Mouse (Mus musculus) liver, postnatal 0 days (tissue): ENCODE measurements around the gene Ctr9. TPM values are rescaled to one million over a fixed set of nuclear protein-coding genes. Genes with fewer than 3 reads are reported as not detected.
A peak's percentile ranks its signal among the peaks of the same experiment; 100 is the strongest.

Source experiments
- ATAC-seq: fragments of 200-750 bp; cut with Nextera tagmentation; 2 replicates; pipeline ENCODE4 v1.8.0; 2017; ENCODE audit warnings: mild to moderate bottlenecking, moderate library complexity
- DNase-seq: peaks from one replicate; pipeline ENCODE4 v3.0.0-alpha.2; 2016
- H3K27ac ChIP-seq: fragments of 300-500 bp; sonication (generic); 2 replicates; pipeline ENCODE4 v1.5.1; 2014; ENCODE audit warnings: antibody characterized with exemption, moderate library complexity, mild to moderate bottlenecking, low read depth
- H3K27me3 ChIP-seq: fragments of 300-500 bp; sonication (generic); 2 replicates; pipeline ENCODE4 v1.6.1; 2014; ENCODE audit warnings: low read length, control low read depth, mixed read lengths; ENCODE audit not compliant: insufficient read depth
- H3K36me3 ChIP-seq: fragments of 300-500 bp; sonication (generic); replicated peaks from 2 replicates; pipeline ENCODE4 v1.6.1; 2014; ENCODE audit warnings: mild to moderate bottlenecking, control low read depth, low read length, moderate library complexity, mixed read lengths; ENCODE audit not compliant: insufficient read depth
- H3K4me1 ChIP-seq: fragments of 300-500 bp; sonication (generic); 2 replicates; pipeline ENCODE4 v1.6.1; 2014; ENCODE audit warnings: antibody characterized with exemption, mild to moderate bottlenecking, control low read depth; ENCODE audit not compliant: insufficient read depth
- H3K4me2 ChIP-seq: fragments of 300-500 bp; sonication (generic); 2 replicates; pipeline ENCODE4 v1.6.1; 2014; ENCODE audit warnings: low read depth, mild to moderate bottlenecking, low read length, moderate library complexity, mixed read lengths
- H3K4me3 ChIP-seq: fragments of 300-500 bp; sonication (generic); 2 replicates; pipeline ENCODE4 v1.5.1; 2014; ENCODE audit warnings: low read depth, low read length
- H3K9ac ChIP-seq: fragments of 300-500 bp; sonication (generic); replicated peaks from 2 replicates; pipeline ENCODE4 v1.6.1; 2014; ENCODE audit warnings: mild to moderate bottlenecking, moderate library complexity
- H3K9me3 ChIP-seq: fragments of 300-500 bp; sonication (generic); 2 replicates; pipeline ENCODE4 v1.6.1; 2016; ENCODE audit warnings: mild to moderate bottlenecking, control low read depth, low read length, mixed read lengths
- CTCF ChIP-seq: sonication (generic); IDR thresholded peaks from 2 replicates; pipeline ENCODE4 v1.5.1; 2016; ENCODE audit warnings: antibody characterized with exemption, low read depth
- EP300 ChIP-seq: IDR thresholded peaks from 2 replicates; pipeline ENCODE4 v1.6.1; 2016; ENCODE audit warnings: antibody characterized with exemption, low read depth, mild to moderate bottlenecking
- WGBS: fragments of 180-500 bp; shearing (Covaris S2); extraction: QIAGEN DNeasy Blood & Tissue Kit; methylation state at CpG from one replicate; pipeline ENCODE4 v1.1.7; 2014; ENCODE audit not compliant: insufficient replicate concordance; 5-methylcytosine and 5-hydroxymethylcytosine counted together
- polyA plus RNA-seq: library from polyadenylated mRNA; unstranded; fragments of >200 nt; fragmentation: Nextera tagmentation; extraction: Ambion mirVana; gene quantifications from 2 replicates; pipeline ENCODE4 v1.2.1, GENCODE M21; 2015

Gene Ctr9
- polyA plus RNA-seq, 1 experiment from 2014 or later: 16.8 TPM

- peaks cover 49% of the 10 kb centered on the region for H3K36me3 ChIP-seq
- H3K4me1 ChIP-seq: no peaks in the 10 kb centered on the region
- no peak overlapping the region for H3K27ac ChIP-seq
- DNase-seq (no peak), ATAC-seq (no peak)
- H3K27me3 ChIP-seq: no peaks in the 10 kb centered on the region
- WGBS: 92% methylated on average over 19 of the region's 19 CpGs
- H3K9me3 ChIP-seq: no peaks in the 10 kb centered on the region
- H3K9ac ChIP-seq: no peak overlapping the region
- TF ChIP-seq EP300 (no peak), CTCF (no peak)
- H3K4me2 ChIP-seq: no peak overlapping the region
- H3K4me3 ChIP-seq: no peak overlapping the region
These were observed 26.5 kb downstream of the Ctr9 start for GRCm38 (mm10) chr7:111055221-111055620.

- H3K9ac ChIP-seq: no peak overlapping the region
- TF ChIP-seq EP300 (no peak), CTCF (no peak)
- H3K4me3 ChIP-seq: no peak overlapping the region
- no peak for DNase-seq
- no peaks in the 10 kb centered on the region for H3K4me1 ChIP-seq
- H3K4me2 ChIP-seq: no peak overlapping the region
- no peaks in the 10 kb centered on the region for H3K27me3 ChIP-seq
- H3K27ac ChIP-seq: no peak overlapping the region
- WGBS: 47% methylated on average over 3 of the region's 3 CpGs
- H3K36me3 ChIP-seq: peaks cover 42% of the 10 kb centered on the region
- ATAC-seq: no peak
- H3K9me3 ChIP-seq: no peaks in the 10 kb centered on the region
These were observed 27.4 kb downstream of the Ctr9 start for GRCm38 (mm10) chr7:111055984-111056657.

GRCm38 (mm10) chr7:111059527-111059926 is 30.8 kb downstream of the Ctr9 start:
- ATAC-seq (no peak), DNase-seq (no peak)
- TF ChIP-seq EP300: no peak
- no peak for TF ChIP-seq CTCF
- H3K9ac ChIP-seq: no peak overlapping the region
- no peaks in the 10 kb centered on the region for H3K9me3 ChIP-seq
- no peak overlapping the region for H3K4me2 ChIP-seq
- H3K4me3 ChIP-seq: no peak overlapping the region
- whole genome bisulfite sequencing: 80% methylated on average over 5 of the region's 5 CpGs
- H3K36me3 ChIP-seq: peaks cover 14% of the 10 kb centered on the region
- no peaks in the 10 kb centered on the region for H3K27me3 ChIP-seq
- H3K4me1 ChIP-seq: no peaks in the 10 kb centered on the region
- H3K27ac ChIP-seq: no peak overlapping the region

GRCm38 (mm10) chr7:111062971-111063370 is 34.2 kb downstream of the Ctr9 start:
- TF ChIP-seq EP300 (no peak), CTCF (no peak)
- no peak overlapping the region for H3K4me3 ChIP-seq
- no peaks in the 10 kb centered on the region for H3K27me3 ChIP-seq
- no peak overlapping the region for H3K4me2 ChIP-seq
- no peak overlapping the region for H3K27ac ChIP-seq
- WGBS: 94% methylated on average over 1 of the region's 1 CpGs
- no peaks in the 10 kb centered on the region for H3K4me1 ChIP-seq
- no peak for DNase-seq
- no peak overlapping the region for H3K9ac ChIP-seq
- ATAC-seq: no peak
- peaks cover 4% of the 10 kb centered on the region for H3K9me3 ChIP-seq
- peaks cover 5% of the 10 kb centered on the region for H3K36me3 ChIP-seq

GRCm38 (mm10) chr7:111068181-111068580 is 39.4 kb downstream of the Ctr9 start:
- Histone ChIP-seq H3K9me3 (peaks cover 11% of the 10 kb centered on the region), H3K4me1 (no peaks in the 10 kb centered on the region), H3K36me3 (peaks cover 53% of the 10 kb centered on the region), H3K27ac (no peak overlapping the region), H3K27me3 (no peaks in the 10 kb centered on the region), H3K4me2 (no peak overlapping the region), H3K4me3 (no peak overlapping the region), H3K9ac (no peak overlapping the region)
- WGBS: 94% methylated on average over 3 of the region's 3 CpGs
- DNase-seq (no peak), ATAC-seq (no peak)
- TF ChIP-seq CTCF (no peak), EP300 (no peak)

- ATAC-seq (peak; percentile 24), DNase-seq (no peak)
- WGBS: 94% methylated on average over 7 of the region's 7 CpGs
- no peak overlapping the region for H3K4me3 ChIP-seq
- peaks cover 66% of the 10 kb centered on the region for H3K36me3 ChIP-seq
- no peak overlapping the region for H3K9ac ChIP-seq
- H3K9me3 ChIP-seq: peaks cover 11% of the 10 kb centered on the region
- no peak overlapping the region for H3K27ac ChIP-seq
- TF ChIP-seq EP300 (no peak), CTCF (no peak)
- H3K4me2 ChIP-seq: no peak overlapping the region
- no peaks in the 10 kb centered on the region for H3K27me3 ChIP-seq
- no peaks in the 10 kb centered on the region for H3K4me1 ChIP-seq
These were observed 40.9 kb downstream of the Ctr9 start for GRCm38 (mm10) chr7:111069439-111070166.
